Mouse (Mus musculus): Measurements from ENCODE around the gene Slc30a10. TPM values are rescaled to one million over a fixed set of nuclear protein-coding genes. Genes with fewer than 3 reads are reported as not detected.

The Slc30a10 gene
- polyA plus RNA-seq, 2 experiments from 2014 or later: not detected

GRCm38 (mm10) chr1:185469551-185470021 is 14.9 kb downstream of the Slc30a10 start:
- ATAC-seq: no peak

- ATAC-seq: no peak
Observed at GRCm38 (mm10) chr1:185472025-185472720, 17.5 kb downstream of the Slc30a10 start.

DNA sequence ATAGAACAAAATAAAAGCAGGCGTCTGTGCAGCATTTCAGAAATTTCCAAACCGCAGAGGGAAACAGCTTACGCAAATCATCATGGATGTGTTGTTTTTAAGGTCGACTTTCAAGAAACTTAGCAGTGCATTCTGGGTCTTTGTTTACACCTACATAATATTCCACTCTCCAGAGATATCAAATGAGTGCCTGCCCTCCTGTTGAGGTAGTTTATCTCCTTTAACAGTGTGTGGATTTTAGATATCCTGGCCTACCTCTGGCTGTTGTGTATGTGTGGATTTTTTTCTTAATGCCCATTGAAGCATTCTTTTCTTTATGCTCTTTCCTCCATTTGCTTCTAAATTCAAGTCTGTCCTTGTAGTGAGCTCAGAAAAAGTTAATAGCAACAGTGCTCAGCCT is 18.1 kb downstream of the Slc30a10 start:
- ATAC-seq: no peak

DNA sequence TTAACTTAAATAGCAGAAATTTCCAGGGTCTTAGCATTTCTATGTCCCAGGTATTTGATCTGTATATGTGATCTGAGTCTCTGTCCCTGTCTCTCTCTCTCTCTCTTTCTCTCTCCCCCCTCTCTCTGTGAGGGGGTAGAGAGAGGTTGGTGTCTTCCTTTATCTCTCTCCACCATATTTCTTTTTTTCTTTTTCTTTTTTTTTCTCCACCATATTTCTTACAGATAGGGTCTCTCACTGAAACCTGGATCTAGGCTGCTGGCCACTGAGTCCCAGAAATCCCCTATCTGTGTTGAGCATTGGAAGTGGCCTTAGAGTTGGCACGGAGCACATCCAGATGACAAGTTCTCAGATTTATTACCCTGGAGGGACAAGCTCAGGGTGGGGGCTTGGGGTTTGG is 18.8 kb downstream of the Slc30a10 start:
- no peak for ATAC-seq

DNA sequence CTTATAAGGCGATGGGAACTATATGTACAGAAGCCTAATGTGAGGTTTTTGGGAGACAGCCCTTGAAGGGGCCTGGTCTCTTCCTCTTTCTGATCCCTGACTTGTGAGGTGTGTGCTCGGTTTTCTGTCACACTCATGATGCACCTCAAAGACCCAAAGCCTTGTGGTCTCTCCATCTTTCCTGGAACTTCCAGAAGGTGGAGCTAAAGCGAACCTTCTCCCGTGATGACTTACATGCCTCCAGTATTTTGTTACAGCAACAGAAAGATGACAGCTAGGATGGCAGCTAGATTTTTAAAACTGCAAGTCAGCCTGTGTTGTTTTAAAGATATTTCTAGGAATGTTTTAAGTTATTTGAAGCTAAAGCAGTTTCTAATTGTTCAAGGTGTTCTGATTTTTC is 25.2 kb downstream of the Slc30a10 start:
- ATAC-seq: no peak

- ATAC-seq: no peak
Observed at GRCm38 (mm10) chr1:185482001-185482761, 27.5 kb downstream of the Slc30a10 start.

DNA sequence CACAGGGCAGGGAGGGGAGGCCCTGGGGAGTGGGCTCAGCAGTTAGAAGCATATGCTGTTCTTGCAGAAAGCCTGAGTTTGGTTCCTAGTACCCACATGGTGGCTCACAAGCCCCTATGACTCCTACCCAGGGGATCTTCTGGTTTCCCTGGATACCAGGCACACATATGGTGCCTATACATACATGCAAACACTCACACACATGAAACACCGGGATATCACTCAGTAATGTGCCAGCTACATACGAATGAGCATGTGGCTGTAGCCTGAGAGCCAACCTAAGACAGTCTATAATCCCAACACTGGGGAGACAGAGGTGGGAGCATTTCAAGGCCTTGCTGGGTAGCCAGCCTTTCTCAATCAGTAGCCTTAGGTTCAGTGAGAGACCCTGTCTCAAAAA is 28.1 kb downstream of the Slc30a10 start:
- ATAC-seq: no peak

- ATAC-seq: no peak
Observed at GRCm38 (mm10) chr1:185483356-185484057, 28.9 kb downstream of the Slc30a10 start.

GRCm38 (mm10) chr1:185484281-185484680 is 29.6 kb downstream of the Slc30a10 start:
- ATAC-seq: no peak

DNA sequence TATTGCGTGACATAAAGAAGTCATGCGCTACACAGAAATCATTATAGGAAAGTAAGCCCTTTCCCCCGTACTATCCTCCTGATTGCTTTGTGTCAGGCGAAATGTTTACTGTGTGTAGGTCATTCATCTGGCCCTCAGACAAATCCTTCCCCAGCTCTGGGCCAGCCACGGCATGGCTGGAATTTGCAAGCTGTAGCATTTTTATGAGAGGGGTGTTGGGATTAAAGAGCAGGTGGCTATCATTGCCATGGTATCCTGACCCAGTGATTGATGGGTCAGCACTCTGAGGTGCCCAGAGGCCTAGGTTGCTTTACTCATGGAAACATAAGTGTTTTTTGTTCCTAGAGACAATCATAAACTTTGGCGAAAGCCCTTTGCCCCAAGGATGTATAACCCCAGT is 35.2 kb downstream of the Slc30a10 start:
- no peak for ATAC-seq

DNA sequence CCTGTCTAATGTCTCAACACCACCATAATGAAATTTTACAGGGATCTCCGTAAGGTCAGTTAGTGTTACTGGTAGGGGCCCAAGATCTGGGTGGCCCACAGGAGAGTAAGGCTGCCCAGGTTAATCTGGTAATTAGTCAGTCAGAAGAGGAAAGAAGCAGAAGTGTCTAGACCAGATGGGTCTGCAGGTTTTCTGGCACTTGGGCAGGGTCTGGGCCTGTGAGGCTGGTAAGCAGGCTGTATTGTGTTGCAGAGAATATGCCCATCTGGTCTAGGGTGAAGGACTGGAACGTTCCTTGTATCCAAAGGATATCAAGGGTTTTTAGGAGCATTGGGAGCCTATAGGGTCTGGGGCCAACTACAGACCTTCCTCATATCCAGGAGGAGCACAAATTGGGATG is 36.0 kb downstream of the Slc30a10 start:
- ATAC-seq: no peak

- no peak for ATAC-seq
Observed at GRCm38 (mm10) chr1:185493439-185494034, 38.9 kb downstream of the Slc30a10 start.

- ATAC-seq: no peak
Observed at GRCm38 (mm10) chr1:185496791-185497460, 42.3 kb downstream of the Slc30a10 start.

GRCm38 (mm10) chr1:185500602-185501001 is 46.0 kb downstream of the Slc30a10 start:
- ATAC-seq: no peak

- ATAC-seq: no peak
Observed at GRCm38 (mm10) chr1:185501801-185502340, 47.2 kb downstream of the Slc30a10 start.

DNA sequence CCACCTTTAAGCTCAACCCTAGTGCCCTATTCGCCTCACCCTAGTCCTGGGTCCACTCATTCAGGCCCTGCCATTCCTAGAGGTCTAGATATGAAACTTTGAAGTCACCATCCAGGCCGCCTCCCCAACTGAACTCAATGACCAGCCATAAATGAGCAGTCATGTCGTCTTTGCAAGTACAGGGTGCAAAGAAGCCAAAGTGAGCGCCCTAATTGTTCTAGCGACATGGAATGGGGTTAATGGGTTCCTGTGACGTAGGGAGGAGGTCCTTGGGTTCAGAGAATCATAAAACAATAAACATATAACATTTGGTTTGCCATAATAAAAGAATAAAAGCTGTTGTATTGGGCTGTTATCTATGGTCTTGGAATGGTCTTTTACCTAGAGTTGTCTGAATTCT is 47.9 kb downstream of the Slc30a10 start:
- no peak for ATAC-seq

DNA sequence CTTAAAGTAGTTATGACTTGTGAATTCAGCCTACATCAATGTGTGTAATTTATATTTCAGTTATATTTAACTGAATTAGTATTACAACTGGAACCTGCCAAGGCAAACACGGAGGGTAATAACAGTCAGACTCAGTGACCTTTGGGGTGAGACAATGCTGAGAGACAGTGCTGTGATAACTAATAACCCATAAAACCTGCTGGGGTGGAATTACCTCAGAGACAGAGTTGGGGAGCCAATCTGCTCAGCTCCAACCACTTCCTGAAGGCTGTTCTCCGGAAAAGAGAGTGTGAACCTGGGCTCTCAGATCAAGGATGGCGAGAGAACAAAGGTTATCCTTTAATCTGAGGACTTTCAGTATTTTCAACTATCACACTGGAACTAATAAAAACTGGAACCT is 54.4 kb downstream of the Slc30a10 start:
- ATAC-seq: no peak

DNA sequence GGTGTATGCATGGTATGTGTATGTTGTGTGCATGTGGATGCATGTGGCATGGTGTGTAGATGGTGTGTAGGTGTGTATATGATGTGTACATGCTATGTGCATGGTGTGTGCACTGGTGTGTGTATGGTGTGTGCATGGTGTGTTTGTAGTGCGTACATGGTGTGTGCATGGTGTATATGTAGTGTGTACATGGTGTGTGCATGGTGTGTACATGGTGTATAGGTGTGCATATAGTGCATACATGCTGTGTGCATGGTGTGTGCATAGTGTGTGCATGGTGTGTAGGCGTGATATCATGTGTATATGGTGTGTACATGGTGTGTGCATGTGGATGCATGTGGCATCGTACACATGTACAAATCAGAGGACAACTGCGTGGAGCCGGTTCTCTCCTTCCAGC is 56.7 kb downstream of the Slc30a10 start:
- no peak for ATAC-seq

DNA sequence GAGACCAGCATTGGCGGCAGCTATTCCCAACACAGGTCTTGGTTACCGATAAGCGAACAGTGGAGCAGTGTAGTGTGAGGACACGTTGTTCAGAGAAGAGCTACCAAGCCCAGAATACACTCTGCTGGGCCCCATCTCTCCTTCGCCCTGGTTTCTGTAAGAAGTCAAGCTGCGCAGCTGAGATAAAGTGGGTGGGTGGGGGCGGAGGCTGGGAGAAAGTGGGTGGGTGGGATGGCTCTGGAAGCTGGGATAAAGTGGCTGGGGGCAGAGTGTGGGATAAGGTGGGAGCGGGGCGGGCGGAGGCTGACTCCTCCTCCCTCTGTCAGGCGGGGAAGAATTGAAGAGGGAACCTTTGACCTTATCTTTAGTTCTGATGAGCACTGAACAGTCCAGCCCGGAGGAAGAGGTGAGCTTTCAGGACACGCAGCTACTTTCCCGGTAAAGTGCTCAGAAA is 60.9 kb downstream of the Slc30a10 start:
- no peak for ATAC-seq

- ATAC-seq: no peak
Observed at GRCm38 (mm10) chr1:185516041-185516440, 61.4 kb downstream of the Slc30a10 start.

DNA sequence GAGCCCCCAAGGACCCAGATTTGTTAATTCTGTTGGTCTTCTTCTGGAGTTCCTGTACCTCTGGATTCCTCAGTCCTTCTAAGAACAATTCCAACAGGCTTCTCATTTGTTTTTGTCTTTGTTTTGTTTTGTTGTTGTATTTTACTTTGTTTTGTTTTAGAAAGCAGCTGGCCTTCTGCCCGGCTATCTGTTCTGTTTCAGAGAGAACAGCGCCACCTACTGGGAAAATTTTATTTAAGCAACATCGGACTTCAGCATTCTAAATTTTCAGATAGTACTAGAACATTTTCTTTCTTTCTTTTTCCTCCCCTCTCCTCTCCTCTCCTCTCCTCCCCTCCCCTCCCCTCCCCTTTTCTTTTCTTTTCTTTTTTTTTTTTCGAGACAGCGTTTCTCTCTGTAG is 62.9 kb downstream of the Slc30a10 start:
- no peak for ATAC-seq

Data from activated CD4-positive, CD25-positive, alpha-beta regulatory T cell, adult 4 months (primary cell).